Mouse (Mus musculus): ENCODE data around the gene Acbd6. TPM values are rescaled to one million over a fixed set of nuclear protein-coding genes. Genes with fewer than 3 reads are reported as not detected.
A peak's percentile ranks its signal among the peaks of the same experiment; 100 is the strongest.

Acbd6 gene
- polyA plus RNA-seq, 1 experiment: 164 TPM

GRCm38 (mm10) chr1:155574966-155575673 is 17.2 kb downstream of the Acbd6 start:
- no peaks in the 10 kb centered on the region for H3K27me3 ChIP-seq (ENCODE audit: control insufficient read depth, insufficient read depth, low read length)
- WGBS: 60% methylated on average over 7 of the region's 7 CpGs
- no peaks in the 10 kb centered on the region for H3K36me3 ChIP-seq (ENCODE audit: control insufficient read depth, insufficient read depth, low read length)
- peak; percentile 71 for DNase-seq
- H3K4me1 ChIP-seq (replicated peaks; ENCODE audit: control insufficient read depth, insufficient read depth, low read length): no peaks in the 10 kb centered on the region
- H3K27ac ChIP-seq (ENCODE audit: control insufficient read depth, insufficient read depth, low read length): no peak overlapping the region
- H3K4me3 ChIP-seq (ENCODE audit: control insufficient read depth, insufficient read depth, low read length): no peak overlapping the region
- no peak for TF ChIP-seq POLR2A (IDR thresholded peaks at IDR 0.05; ENCODE audit: control insufficient read depth, extremely low read depth, insufficient read depth, low read length, poor library complexity)
- TF ChIP-seq CTCF (IDR thresholded peaks at IDR 0.05; ENCODE audit: borderline replicate concordance, control insufficient read depth, extremely low read depth, insufficient read depth, low read length, poor library complexity): no peak

DNA sequence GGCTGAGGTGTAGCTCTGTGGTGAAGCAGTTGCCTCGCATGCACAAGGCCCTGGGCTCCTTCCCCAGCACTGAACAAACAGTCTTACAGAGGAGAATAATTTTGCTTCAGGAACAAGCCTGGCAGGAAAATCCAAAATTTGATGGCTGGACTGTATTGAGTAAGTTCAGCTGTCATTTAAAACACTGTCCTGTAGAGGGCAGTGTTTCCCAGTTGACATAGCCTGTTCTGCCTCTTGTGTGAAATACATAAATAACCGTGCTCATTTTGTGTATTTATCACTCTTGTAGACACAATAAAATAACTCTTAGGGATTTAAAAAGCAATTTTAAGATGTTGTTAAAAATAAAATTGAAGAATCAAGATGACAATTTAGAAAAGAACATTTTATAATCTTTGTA is 18.5 kb downstream of the Acbd6 start:
- Histone ChIP-seq H3K4me1 (replicated peaks; ENCODE audit: control insufficient read depth, insufficient read depth, low read length) (no peaks in the 10 kb centered on the region), H3K36me3 (ENCODE audit: control insufficient read depth, insufficient read depth, low read length) (no peaks in the 10 kb centered on the region), H3K27ac (ENCODE audit: control insufficient read depth, insufficient read depth, low read length) (no peak overlapping the region), H3K27me3 (ENCODE audit: control insufficient read depth, insufficient read depth, low read length) (no peaks in the 10 kb centered on the region), H3K4me3 (ENCODE audit: control insufficient read depth, insufficient read depth, low read length) (no peak overlapping the region)
- TF ChIP-seq POLR2A (IDR thresholded peaks at IDR 0.05; ENCODE audit: control insufficient read depth, extremely low read depth, insufficient read depth, low read length, poor library complexity) (no peak), CTCF (IDR thresholded peaks at IDR 0.05; ENCODE audit: borderline replicate concordance, control insufficient read depth, extremely low read depth, insufficient read depth, low read length, poor library complexity) (no peak)
- WGBS: 41% methylated on average over 2 of the region's 2 CpGs
- DNase-seq: peak; percentile 38

- Histone ChIP-seq H3K4me1 (replicated peaks; ENCODE audit: control insufficient read depth, insufficient read depth, low read length) (no peaks in the 10 kb centered on the region), H3K27ac (ENCODE audit: control insufficient read depth, insufficient read depth, low read length) (no peak overlapping the region), H3K4me3 (ENCODE audit: control insufficient read depth, insufficient read depth, low read length) (no peak overlapping the region), H3K27me3 (ENCODE audit: control insufficient read depth, insufficient read depth, low read length) (no peaks in the 10 kb centered on the region), H3K36me3 (ENCODE audit: control insufficient read depth, insufficient read depth, low read length) (no peaks in the 10 kb centered on the region)
- no peak for DNase-seq
- WGBS: 53% methylated on average over 2 of the region's 2 CpGs
- no peak for TF ChIP-seq POLR2A (IDR thresholded peaks at IDR 0.05; ENCODE audit: control insufficient read depth, extremely low read depth, insufficient read depth, low read length, poor library complexity)
- no peak for TF ChIP-seq CTCF (IDR thresholded peaks at IDR 0.05; ENCODE audit: borderline replicate concordance, control insufficient read depth, extremely low read depth, insufficient read depth, low read length, poor library complexity)
Observed at GRCm38 (mm10) chr1:155577316-155577715, 19.4 kb downstream of the Acbd6 start.

- no peak for DNase-seq
- H3K36me3 ChIP-seq (ENCODE audit: control insufficient read depth, insufficient read depth, low read length): no peaks in the 10 kb centered on the region
- no peak overlapping the region for H3K27ac ChIP-seq (ENCODE audit: control insufficient read depth, insufficient read depth, low read length)
- no peak overlapping the region for H3K4me3 ChIP-seq (ENCODE audit: control insufficient read depth, insufficient read depth, low read length)
- no peaks in the 10 kb centered on the region for H3K27me3 ChIP-seq (ENCODE audit: control insufficient read depth, insufficient read depth, low read length)
- TF ChIP-seq CTCF (IDR thresholded peaks at IDR 0.05; ENCODE audit: borderline replicate concordance, control insufficient read depth, extremely low read depth, insufficient read depth, low read length, poor library complexity): no peak
- TF ChIP-seq POLR2A (IDR thresholded peaks at IDR 0.05; ENCODE audit: control insufficient read depth, extremely low read depth, insufficient read depth, low read length, poor library complexity): no peak
- H3K4me1 ChIP-seq (replicated peaks; ENCODE audit: control insufficient read depth, insufficient read depth, low read length): no peaks in the 10 kb centered on the region
- WGBS: 94% methylated on average over 2 of the region's 2 CpGs
Observed at GRCm38 (mm10) chr1:155587961-155588360, 30.0 kb downstream of the Acbd6 start.

GRCm38 (mm10) chr1:155594141-155594540 is 36.2 kb downstream of the Acbd6 start:
- no peak overlapping the region for H3K27ac ChIP-seq (ENCODE audit: control insufficient read depth, insufficient read depth, low read length)
- H3K4me1 ChIP-seq (replicated peaks; ENCODE audit: control insufficient read depth, insufficient read depth, low read length): no peaks in the 10 kb centered on the region
- no peaks in the 10 kb centered on the region for H3K36me3 ChIP-seq (ENCODE audit: control insufficient read depth, insufficient read depth, low read length)
- no peak for DNase-seq
- 100% methylated on average over 1 of the region's 1 CpGs for WGBS
- TF ChIP-seq POLR2A (IDR thresholded peaks at IDR 0.05; ENCODE audit: control insufficient read depth, extremely low read depth, insufficient read depth, low read length, poor library complexity): no peak
- no peak for TF ChIP-seq CTCF (IDR thresholded peaks at IDR 0.05; ENCODE audit: borderline replicate concordance, control insufficient read depth, extremely low read depth, insufficient read depth, low read length, poor library complexity)
- no peak overlapping the region for H3K4me3 ChIP-seq (ENCODE audit: control insufficient read depth, insufficient read depth, low read length)
- no peaks in the 10 kb centered on the region for H3K27me3 ChIP-seq (ENCODE audit: control insufficient read depth, insufficient read depth, low read length)

GRCm38 (mm10) chr1:155596576-155596975 is 38.7 kb downstream of the Acbd6 start:
- no peaks in the 10 kb centered on the region for H3K36me3 ChIP-seq (ENCODE audit: control insufficient read depth, insufficient read depth, low read length)
- 96% methylated on average over 3 of the region's 3 CpGs for WGBS
- no peak for DNase-seq
- no peaks in the 10 kb centered on the region for H3K4me1 ChIP-seq (replicated peaks; ENCODE audit: control insufficient read depth, insufficient read depth, low read length)
- no peak overlapping the region for H3K27ac ChIP-seq (ENCODE audit: control insufficient read depth, insufficient read depth, low read length)
- no peak overlapping the region for H3K4me3 ChIP-seq (ENCODE audit: control insufficient read depth, insufficient read depth, low read length)
- H3K27me3 ChIP-seq (ENCODE audit: control insufficient read depth, insufficient read depth, low read length): no peaks in the 10 kb centered on the region
- TF ChIP-seq CTCF (IDR thresholded peaks at IDR 0.05; ENCODE audit: borderline replicate concordance, control insufficient read depth, extremely low read depth, insufficient read depth, low read length, poor library complexity) (no peak), POLR2A (IDR thresholded peaks at IDR 0.05; ENCODE audit: control insufficient read depth, extremely low read depth, insufficient read depth, low read length, poor library complexity) (no peak)

All from thymus, adult 2 months (tissue).